Mouse (Mus musculus) forebrain, embryonic 11.5 days (tissue): ENCODE measurements around the gene Cptp. TPM values are rescaled to one million over a fixed set of nuclear protein-coding genes. Genes with fewer than 3 reads are reported as not detected.

Experiments
- ATAC-seq: fragments of 200-750 bp; cut with Nextera tagmentation; replicated peaks from 2 replicates; pipeline ENCODE4 v1.8.0; 2017; ENCODE audit warnings: moderate TSS enrichment; ENCODE audit not compliant: low FRiP score
- DNase-seq: peaks from one replicate; pipeline ENCODE4 v3.0.0-alpha.2; 2017; ENCODE audit warnings: low spot score
- H3K27ac ChIP-seq: fragments of 300-500 bp; sonication (generic); 2 replicates; pipeline ENCODE4 v1.5.1; 2014; ENCODE audit warnings: low read depth, low read length
- H3K27me3 ChIP-seq: fragments of 300-500 bp; sonication (generic); 2 replicates; pipeline ENCODE4 v1.6.1; 2014; ENCODE audit warnings: mild to moderate bottlenecking, low read length, mixed read lengths; ENCODE audit not compliant: control insufficient read depth, insufficient read depth
- H3K36me3 ChIP-seq: fragments of 300-500 bp; sonication (generic); 2 replicates; pipeline ENCODE4 v1.6.1; 2014; ENCODE audit warnings: mild to moderate bottlenecking, low read length, moderate library complexity, mixed read lengths; ENCODE audit not compliant: control insufficient read depth, insufficient read depth
- H3K4me1 ChIP-seq: fragments of 300-500 bp; sonication (generic); replicated peaks from 2 replicates; pipeline ENCODE4 v1.6.1; 2014; ENCODE audit warnings: low read length, mixed read lengths; ENCODE audit not compliant: control insufficient read depth, insufficient read depth
- H3K4me2 ChIP-seq: fragments of 300-500 bp; sonication (generic); 2 replicates; pipeline ENCODE4 v1.6.1; 2014; ENCODE audit warnings: low read depth, mild to moderate bottlenecking, low read length, moderate library complexity, mixed read lengths; ENCODE audit not compliant: severe bottlenecking
- H3K4me3 ChIP-seq: fragments of 300-500 bp; sonication (generic); 2 replicates; pipeline ENCODE4 v1.5.1; 2014; ENCODE audit warnings: low read depth, low read length
- H3K9ac ChIP-seq: fragments of 300-500 bp; sonication (generic); 2 replicates; pipeline ENCODE4 v1.6.1; 2014; ENCODE audit warnings: low read length
- H3K9me3 ChIP-seq: fragments of 300-500 bp; sonication (generic); 2 replicates; pipeline ENCODE4 v1.6.1; 2016; ENCODE audit warnings: low read length, mixed read lengths; ENCODE audit not compliant: control insufficient read depth
- WGBS: fragments of 180-500 bp; shearing (Covaris S2); extraction: QIAGEN DNeasy Blood & Tissue Kit; methylation state at CpG from one replicate; pipeline ENCODE4 v1.1.7; 2014; 5-methylcytosine and 5-hydroxymethylcytosine counted together
- microRNA-seq: library from miRNA; unstranded; fragments of <30 nt; microRNA quantifications from one replicate; pipeline ENCODE4, GENCODE M21; 2016; ENCODE audit not compliant: insufficient number of aligned reads
- polyA plus RNA-seq: library from polyadenylated mRNA; unstranded; fragments of >200 nt; fragmentation: Nextera tagmentation; extraction: Ambion mirVana; gene quantifications from 2 replicates; pipeline ENCODE4 v1.2.1, GENCODE M21; 2014

The Cptp gene
- polyA plus RNA-seq, 1 experiment from 2014 or later: 22.3 TPM

GRCm38 (mm10) chr4:155817533-155817932 lies 51.7 kb downstream of the Cptp start:
- no peak for ATAC-seq

More at GRCm38 (mm10) chr4:155817533-155817932, 51.7 kb downstream of the Cptp start:
- Histone ChIP-seq H3K9ac (no peak overlapping the region), H3K4me1 (peaks cover 7% of the 10 kb centered on the region), H3K4me2 (no peak overlapping the region), H3K36me3 (peaks cover 22% of the 10 kb centered on the region), H3K9me3 (no peaks in the 10 kb centered on the region), H3K27me3 (no peaks in the 10 kb centered on the region), H3K27ac (no peak overlapping the region), H3K4me3 (no peak overlapping the region)
- no peak for DNase-seq
- 83% methylated on average over 4 of the region's 4 CpGs for WGBS

Small RNA genes within 50 kb of the gene (microRNA-seq; reads per million reads assigned to microRNA genes)
- gene Gm22991: not detected

Other genes with a start within 250 kb of the Cptp start
- gene Cdk11b, start 244.6 kb downstream of the Cptp start, polyA plus RNA-seq: 83.8 and 84.0 TPM in 2 replicates
- not detected in 2 replicates for gene Gm10563, start 224.0 kb downstream of the Cptp start, polyA plus RNA-seq
- gene Mmp23, start 216.1 kb downstream of the Cptp start, polyA plus RNA-seq: 2.5 and 2.7 TPM in 2 replicates
- gene Mib2, start 200.2 kb downstream of the Cptp start, polyA plus RNA-seq: 21.2 and 22.3 TPM in 2 replicates
- 2.3 and 2.9 TPM in 2 replicates for gene Fndc10, start 175.1 kb downstream of the Cptp start, polyA plus RNA-seq
- gene Ssu72, start 164.6 kb downstream of the Cptp start, polyA plus RNA-seq: 138 and 144 TPM in 2 replicates
- gene Tmem240, start 134.6 kb downstream of the Cptp start, polyA plus RNA-seq: 0.76 and 1.2 TPM in 2 replicates
- 104 and 115 TPM in 2 replicates for gene Atad3a, start 108.3 kb downstream of the Cptp start, polyA plus RNA-seq
- 10.0 and 10.6 TPM in 2 replicates for gene Vwa1, start 94.7 kb downstream of the Cptp start, polyA plus RNA-seq
- 0.15 and 0.43 TPM in 2 replicates for gene Tmem88b, start 83.6 kb downstream of the Cptp start, polyA plus RNA-seq
- not detected in 2 replicates for gene Ankrd65, start 79.0 kb downstream of the Cptp start, polyA plus RNA-seq
- gene Mrpl20, start 66.6 kb downstream of the Cptp start, polyA plus RNA-seq: 203 and 223 TPM in 2 replicates
- 162 and 186 TPM in 2 replicates for gene Ccnl2, start 57.0 kb downstream of the Cptp start, polyA plus RNA-seq
- 132 and 141 TPM in 2 replicates for gene Aurkaip1, start 38.2 kb downstream of the Cptp start, polyA plus RNA-seq
- gene Mxra8, start 29.8 kb downstream of the Cptp start, polyA plus RNA-seq: 28.8 and 29.3 TPM in 2 replicates
- 17.9 and 18.0 TPM in 2 replicates for gene Dvl1, start 22.0 kb downstream of the Cptp start, polyA plus RNA-seq
- 0.45 and 0.60 TPM in 2 replicates for gene Tas1r3, start 6.1 kb downstream of the Cptp start, polyA plus RNA-seq
- gene Ints11, start 106 bp upstream of the Cptp start, polyA plus RNA-seq: 108 and 117 TPM in 2 replicates
- gene Pusl1, start 22.3 kb upstream of the Cptp start, polyA plus RNA-seq: 53.4 and 53.7 TPM in 2 replicates
- 34.6 and 34.8 TPM in 2 replicates for gene Acap3, start 22.4 kb upstream of the Cptp start, polyA plus RNA-seq
- 159 and 165 TPM in 2 replicates for gene Ube2j2, start 74.4 kb upstream of the Cptp start, polyA plus RNA-seq
- gene C1qtnf12, start 92.9 kb upstream of the Cptp start, polyA plus RNA-seq: 17.6 and 21.1 TPM in 2 replicates
- gene B3galt6, start 123.2 kb upstream of the Cptp start, polyA plus RNA-seq: 16.3 and 20.4 TPM in 2 replicates
- 117 and 121 TPM in 2 replicates for gene Sdf4, start 123.4 kb upstream of the Cptp start, polyA plus RNA-seq
- 0.53 and 0.75 TPM in 2 replicates for gene Tnfrsf4, start 144.4 kb upstream of the Cptp start, polyA plus RNA-seq
- gene Tnfrsf18, start 156.7 kb upstream of the Cptp start, polyA plus RNA-seq: 1.1 and 1.9 TPM in 2 replicates
- 0.23 and 0.33 TPM in 2 replicates for gene Ttll10, start 190.0 kb upstream of the Cptp start, polyA plus RNA-seq
- 83.6 and 84.0 TPM in 2 replicates for gene 9430015G10Rik, start 240.5 kb upstream of the Cptp start, polyA plus RNA-seq